Mouse (Mus musculus) midbrain, embryonic 13.5 days (tissue): ENCODE data around the gene 9930104L06Rik. TPM values are rescaled to one million over a fixed set of nuclear protein-coding genes. Genes with fewer than 3 reads are reported as not detected.
"Not testable (repeated sequence)": the region's sequence is repeated elsewhere in the genome, so short reads cannot be mapped to it uniquely, and the experiment has no call there.

Experiments used
- ATAC-seq: fragments of 200-750 bp; cut with Nextera tagmentation; 2 replicates; pipeline ENCODE4 v1.8.0; 2017; ENCODE audit warnings: mild to moderate bottlenecking, moderate TSS enrichment, moderate library complexity
- H3K27ac ChIP-seq: fragments of 300-500 bp; sonication (generic); 2 replicates; pipeline ENCODE4 v1.5.1; 2015; ENCODE audit warnings: inconsistent platforms, mild to moderate bottlenecking, moderate library complexity
- H3K27me3 ChIP-seq: fragments of 300-500 bp; sonication (generic); 2 replicates; pipeline ENCODE4 v1.6.1; 2015; ENCODE audit warnings: mild to moderate bottlenecking, inconsistent platforms
- H3K36me3 ChIP-seq: fragments of 300-500 bp; sonication (generic); 2 replicates; pipeline ENCODE4 v1.6.1; 2015; ENCODE audit warnings: mild to moderate bottlenecking, inconsistent platforms
- H3K4me1 ChIP-seq: fragments of 300-500 bp; sonication (generic); replicated peaks from 2 replicates; pipeline ENCODE4 v1.6.1; 2015; ENCODE audit warnings: inconsistent platforms
- H3K4me2 ChIP-seq: fragments of 300-500 bp; sonication (generic); replicated peaks from 2 replicates; pipeline ENCODE4 v1.6.1; 2015; ENCODE audit warnings: moderate library complexity, mild to moderate bottlenecking, inconsistent platforms
- H3K4me3 ChIP-seq: fragments of 300-500 bp; sonication (generic); replicated peaks from 2 replicates; pipeline ENCODE4 v1.5.1; 2015; ENCODE audit warnings: mild to moderate bottlenecking, inconsistent platforms
- H3K9ac ChIP-seq: fragments of 300-500 bp; sonication (generic); replicated peaks from 2 replicates; pipeline ENCODE4 v1.6.1; 2015; ENCODE audit warnings: mild to moderate bottlenecking, inconsistent platforms
- H3K9me3 ChIP-seq: fragments of 300-500 bp; sonication (generic); 2 replicates; pipeline ENCODE4 v1.6.1; 2016; ENCODE audit warnings: mild to moderate bottlenecking, inconsistent platforms
- WGBS: fragments of 180-500 bp; shearing (Covaris S2); methylation state at CpG from one replicate; pipeline ENCODE4 v1.1.7; 2015; 5-methylcytosine and 5-hydroxymethylcytosine counted together
- polyA plus RNA-seq: library from polyadenylated mRNA; unstranded; fragments of >200 nt; fragmentation: Nextera tagmentation; extraction: Ambion mirVana; gene quantifications from 2 replicates; pipeline ENCODE4 v1.2.1, GENCODE M21; 2015

Gene 9930104L06Rik
- polyA plus RNA-seq, 1 experiment from 2014 or later, result 14.8 TPM

DNA sequence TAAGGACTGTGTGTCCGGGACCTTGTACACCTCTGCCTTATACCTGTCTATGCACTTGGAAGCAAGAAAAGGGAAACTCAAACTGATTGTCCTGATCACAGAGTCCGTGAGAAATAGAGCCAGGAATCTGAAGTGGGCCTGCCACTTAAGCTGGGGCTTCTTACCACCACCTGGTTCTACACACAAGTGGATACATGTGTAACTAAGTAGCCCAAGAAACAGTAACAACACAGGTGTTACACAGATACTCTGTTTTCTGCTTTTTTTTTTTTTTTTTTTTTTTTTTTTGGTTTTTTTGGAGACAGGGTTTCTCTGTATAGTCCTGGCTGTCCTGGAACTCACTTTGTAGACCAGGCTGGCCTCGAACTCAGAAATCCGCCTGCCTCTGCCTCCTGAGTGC, 2.4 kb downstream of the 9930104L06Rik start, which contains the start of gene Cdca8:
Gene Cdca8, minus strand, starts transcription at position 101 of the 400 bp plus-strand sequence.
- not testable (repeated sequence) for H3K27me3 ChIP-seq, H3K27ac ChIP-seq, ATAC-seq, H3K9me3 ChIP-seq, H3K9ac ChIP-seq, H3K4me3 ChIP-seq
- Histone ChIP-seq H3K4me1 (peaks cover 23% of the 10 kb centered on the region), H3K4me2 (peak within 1 kb of the TSS; percentile 90; the same call in 1 of the 2 replicates), H3K36me3 (peaks cover 39% of the 10 kb centered on the region)
- WGBS, result 94% methylated on average over 4 of the region's 4 CpGs

DNA sequence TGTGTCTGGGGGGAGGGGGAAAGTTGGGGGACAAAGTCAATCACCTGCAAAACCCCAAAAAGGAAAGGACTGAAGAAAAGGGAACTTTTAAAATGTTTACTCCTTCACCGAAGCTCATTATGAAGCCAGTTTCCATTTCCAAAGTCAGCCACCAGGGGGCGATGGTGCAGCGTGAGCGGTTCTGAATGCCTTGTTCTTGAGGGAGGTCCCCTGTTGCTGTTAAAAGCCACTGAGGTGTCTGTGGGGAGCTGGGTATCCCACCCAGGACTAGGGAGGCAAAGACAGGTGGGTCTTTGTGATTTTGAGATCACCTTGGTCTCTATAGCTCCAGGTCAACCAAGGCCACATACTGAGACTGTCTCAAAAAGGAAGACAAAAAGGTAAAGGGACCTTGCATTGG, 6.2 kb downstream of the 9930104L06Rik start:
- Histone ChIP-seq H3K9me3 (no peaks in the 10 kb centered on the region), H3K4me1 (peaks cover 2% of the 10 kb centered on the region; the same call in 1 of the 2 replicates), H3K9ac (no peak overlapping the region), H3K27me3 (no peaks in the 10 kb centered on the region), H3K36me3 (peaks cover 39% of the 10 kb centered on the region), H3K27ac (no peak overlapping the region), H3K4me3 (no peak overlapping the region), H3K4me2 (no peak overlapping the region)
- ATAC-seq, result no peak
- 9% methylated on average over 4 of the region's 4 CpGs for WGBS

DNA sequence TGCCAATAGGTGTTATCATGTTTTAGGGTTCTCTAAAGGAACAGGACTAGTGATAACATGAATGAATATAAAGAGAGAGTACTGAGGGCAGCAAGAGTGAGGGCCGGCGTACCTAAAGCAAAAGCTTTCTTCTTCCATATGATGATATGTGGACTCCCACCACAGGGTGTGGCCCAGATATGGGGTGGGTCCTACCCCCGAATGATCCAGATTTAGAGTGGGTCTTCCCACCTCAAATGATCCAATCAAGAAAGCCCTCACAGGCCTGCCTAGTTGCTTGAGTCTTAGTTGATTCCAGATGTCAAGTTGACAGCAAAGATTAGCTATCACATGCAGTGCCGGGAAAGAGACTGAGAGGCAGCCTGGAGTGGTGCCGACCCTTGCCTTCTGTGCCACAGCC, 6.9 kb downstream of the 9930104L06Rik start:
- ATAC-seq, result no peak
- WGBS, result 84% methylated on average over 5 of the region's 5 CpGs
- no peak overlapping the region for H3K4me2 ChIP-seq

DNA sequence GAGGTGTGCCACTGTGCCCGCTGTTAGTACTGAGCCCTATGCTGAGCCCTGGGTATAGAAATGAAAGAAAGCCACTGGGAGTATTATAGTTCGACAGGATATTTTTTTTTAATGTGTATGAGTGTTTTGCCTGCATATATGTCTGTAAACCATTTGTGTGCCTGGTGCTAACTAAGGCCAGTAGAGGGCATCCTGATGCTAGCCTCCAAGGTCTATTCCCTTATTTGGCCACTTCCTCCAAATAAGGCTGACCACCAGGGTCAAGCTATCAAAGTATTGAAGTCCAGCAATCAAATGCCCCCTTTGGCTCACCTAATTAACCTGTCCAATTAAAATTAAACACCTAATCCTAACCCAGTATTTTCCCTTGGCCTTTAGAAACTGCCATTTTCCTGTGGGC, 8.1 kb downstream of the 9930104L06Rik start:
- Histone ChIP-seq H3K4me3 (no peak overlapping the region), H3K36me3 (peaks cover 25% of the 10 kb centered on the region), H3K4me2 (no peak overlapping the region), H3K9me3 (no peaks in the 10 kb centered on the region), H3K9ac (no peak overlapping the region), H3K4me1 (no peaks in the 10 kb centered on the region), H3K27ac (no peak overlapping the region), H3K27me3 (no peaks in the 10 kb centered on the region)
- ATAC-seq, result no peak
- 61% methylated on average over 2 of the region's 2 CpGs for WGBS

More for the DNA sequence above, 6.9 kb downstream of the 9930104L06Rik start:
- H3K4me3 ChIP-seq, result no peak overlapping the region
- no peak overlapping the region for H3K9ac ChIP-seq
- H3K27ac ChIP-seq, result no peak overlapping the region
- H3K4me1 ChIP-seq, result no peaks in the 10 kb centered on the region
- no peaks in the 10 kb centered on the region for H3K9me3 ChIP-seq
- H3K36me3 ChIP-seq, result peaks cover 34% of the 10 kb centered on the region
- no peaks in the 10 kb centered on the region for H3K27me3 ChIP-seq

DNA sequence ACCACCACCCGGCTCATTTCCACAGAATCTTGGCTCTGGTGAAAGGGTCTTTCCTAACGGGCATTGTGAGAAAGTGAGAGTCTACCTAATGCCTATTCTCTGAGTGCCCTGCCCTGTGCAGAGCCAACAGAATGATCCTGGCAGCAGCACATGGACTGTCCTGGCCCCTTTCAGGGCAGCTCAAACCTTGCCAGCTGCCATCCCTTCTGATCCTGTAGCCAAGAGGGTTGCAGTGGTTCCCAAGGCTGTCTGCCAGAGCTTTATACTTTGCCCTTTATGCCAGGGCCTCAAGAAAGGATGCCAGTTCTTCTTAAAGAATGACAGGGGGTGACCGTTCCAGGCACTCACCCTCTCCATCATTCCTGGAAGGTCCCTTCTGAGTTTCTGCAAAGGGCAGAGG, 12.6 kb downstream of the 9930104L06Rik start:
- Histone ChIP-seq H3K4me3 (no peak overlapping the region), H3K9me3 (no peaks in the 10 kb centered on the region), H3K27ac (no peak overlapping the region), H3K4me2 (no peak overlapping the region), H3K27me3 (no peaks in the 10 kb centered on the region), H3K36me3 (no peaks in the 10 kb centered on the region), H3K4me1 (no peaks in the 10 kb centered on the region), H3K9ac (no peak overlapping the region)
- 89% methylated on average over 3 of the region's 3 CpGs for WGBS
- no peak for ATAC-seq

DNA sequence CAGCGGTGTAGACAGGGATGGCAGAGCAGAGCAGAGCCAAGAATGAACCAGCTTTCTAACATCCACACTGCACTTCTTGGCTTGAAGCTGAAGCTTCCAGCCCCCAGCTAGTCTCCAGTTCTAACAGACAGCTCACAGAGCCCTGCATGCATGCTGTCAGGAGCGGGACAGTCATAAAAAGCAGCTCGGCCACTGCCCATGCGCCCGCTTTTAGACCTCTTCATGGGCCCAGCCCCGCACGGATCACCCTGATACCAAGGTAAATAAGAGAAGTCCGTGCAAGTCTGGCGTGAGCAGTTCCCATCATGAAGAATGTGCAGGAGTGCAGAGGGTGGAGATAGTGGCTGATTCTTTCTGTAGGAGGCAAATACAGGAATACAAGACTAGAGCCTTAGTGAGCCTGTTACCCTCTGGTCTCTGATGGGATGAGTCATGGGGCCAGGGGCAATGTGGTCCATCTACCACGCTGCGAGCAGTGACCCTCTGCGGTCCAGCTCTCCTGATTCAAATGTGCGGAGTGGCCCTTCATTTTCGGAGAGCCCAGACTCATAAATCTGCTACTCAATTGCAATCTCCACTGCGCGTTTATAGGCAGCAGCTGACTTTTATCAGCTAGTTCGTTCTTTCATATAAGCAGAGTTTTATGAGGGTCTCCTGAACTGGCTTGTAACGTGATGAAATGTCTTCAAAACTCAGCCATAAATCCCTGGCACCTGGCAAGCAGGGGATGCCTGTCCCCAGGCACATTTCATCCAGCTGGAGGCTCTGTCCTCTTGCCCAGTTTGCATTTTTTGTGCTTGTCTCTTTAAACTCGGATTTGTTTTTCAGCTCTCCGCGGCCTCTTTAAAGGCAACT, 13.6 kb downstream of the 9930104L06Rik start:
- H3K4me1 ChIP-seq, result no peaks in the 10 kb centered on the region
- ATAC-seq, result no peak
- H3K4me2 ChIP-seq, result no peak overlapping the region
- H3K36me3 ChIP-seq, result no peaks in the 10 kb centered on the region
- no peak overlapping the region for H3K9ac ChIP-seq
- no peak overlapping the region for H3K4me3 ChIP-seq
- H3K9me3 ChIP-seq, result no peaks in the 10 kb centered on the region
- WGBS, result 87% methylated on average over 21 of the region's 21 CpGs
- H3K27ac ChIP-seq, result no peak overlapping the region
- no peaks in the 10 kb centered on the region for H3K27me3 ChIP-seq

DNA sequence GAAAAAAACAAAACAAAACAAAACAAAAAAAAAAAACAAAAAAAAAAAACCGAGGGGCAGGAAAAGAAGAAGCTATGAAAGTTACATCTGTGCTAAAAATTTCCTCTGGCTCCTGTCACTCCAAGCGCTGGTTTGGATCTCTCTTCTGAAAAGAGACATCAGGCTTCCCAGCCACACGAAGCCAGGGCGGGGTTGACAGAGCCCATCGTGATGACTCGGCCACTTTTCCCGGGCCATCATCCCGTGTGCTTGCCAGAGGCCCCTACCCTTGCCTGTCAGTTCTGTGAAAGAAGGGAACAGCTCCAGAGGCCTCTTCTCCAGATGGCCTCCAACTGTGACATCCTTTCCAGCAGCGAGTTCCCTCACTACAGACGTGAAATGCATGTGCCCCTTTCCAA, 14.2 kb downstream of the 9930104L06Rik start:
- no peaks in the 10 kb centered on the region for H3K36me3 ChIP-seq
- H3K4me3 ChIP-seq, result no peak overlapping the region
- no peaks in the 10 kb centered on the region for H3K9me3 ChIP-seq
- H3K4me2 ChIP-seq, result no peak overlapping the region
- ATAC-seq, result no peak
- no peaks in the 10 kb centered on the region for H3K4me1 ChIP-seq
- H3K27ac ChIP-seq, result no peak overlapping the region
- no peaks in the 10 kb centered on the region for H3K27me3 ChIP-seq
- WGBS, result 44% methylated on average over 10 of the region's 10 CpGs
- no peak overlapping the region for H3K9ac ChIP-seq

DNA sequence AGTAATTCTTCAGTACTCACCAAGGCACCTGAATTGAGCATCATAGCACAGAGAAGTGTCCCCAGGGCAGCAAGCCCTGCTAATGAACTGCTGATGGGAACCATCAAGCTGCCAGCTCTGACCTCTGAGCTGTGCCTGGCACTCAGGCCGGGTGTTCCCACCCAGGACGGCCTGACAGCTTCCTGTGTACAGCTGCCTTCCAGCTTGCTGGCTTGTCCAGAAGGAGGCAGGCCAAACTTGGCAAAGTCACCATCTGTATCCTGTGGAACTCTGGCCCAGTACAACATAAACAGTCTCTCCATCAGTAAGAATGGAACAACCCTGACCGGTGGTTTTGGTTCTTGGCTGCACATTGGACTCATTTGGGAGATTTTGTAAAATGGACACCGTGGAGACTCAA, 16.7 kb downstream of the 9930104L06Rik start:
- no peaks in the 10 kb centered on the region for H3K27me3 ChIP-seq
- 80% methylated on average over 4 of the region's 4 CpGs for WGBS
- no peak for ATAC-seq

DNA sequence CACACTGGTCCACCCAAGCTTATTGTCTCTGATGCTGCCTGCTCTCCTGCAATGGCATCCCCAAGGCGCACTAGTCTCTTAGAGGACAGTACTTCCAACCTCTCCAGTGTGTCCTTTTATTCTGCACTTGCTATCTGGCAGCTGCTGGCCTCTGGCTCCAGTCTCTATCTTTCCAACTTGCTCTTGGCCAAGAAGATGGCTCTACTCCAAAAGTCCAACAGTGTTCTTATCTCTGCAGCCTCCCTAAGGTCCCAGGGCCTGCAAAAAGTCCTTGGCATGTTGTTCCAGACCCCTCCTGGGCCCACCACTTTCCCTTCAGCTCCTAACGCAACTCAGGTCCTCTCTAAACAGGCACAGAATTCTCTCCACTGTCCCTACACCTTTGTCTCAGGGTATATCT, 20.4 kb downstream of the 9930104L06Rik start:
- Histone ChIP-seq H3K4me2 (no peak overlapping the region), H3K27me3 (no peaks in the 10 kb centered on the region), H3K4me3 (no peak overlapping the region), H3K4me1 (no peaks in the 10 kb centered on the region), H3K9me3 (no peaks in the 10 kb centered on the region), H3K36me3 (no peaks in the 10 kb centered on the region), H3K27ac (no peak overlapping the region), H3K9ac (no peak overlapping the region)
- ATAC-seq, result no peak
- 86% methylated on average over 2 of the region's 2 CpGs for WGBS

More for the DNA sequence above, 16.7 kb downstream of the 9930104L06Rik start:
- no peak overlapping the region for H3K9ac ChIP-seq
- H3K36me3 ChIP-seq, result no peaks in the 10 kb centered on the region
- H3K4me2 ChIP-seq, result no peak overlapping the region
- no peak overlapping the region for H3K27ac ChIP-seq
- no peak overlapping the region for H3K4me3 ChIP-seq
- no peaks in the 10 kb centered on the region for H3K4me1 ChIP-seq
- no peaks in the 10 kb centered on the region for H3K9me3 ChIP-seq

DNA sequence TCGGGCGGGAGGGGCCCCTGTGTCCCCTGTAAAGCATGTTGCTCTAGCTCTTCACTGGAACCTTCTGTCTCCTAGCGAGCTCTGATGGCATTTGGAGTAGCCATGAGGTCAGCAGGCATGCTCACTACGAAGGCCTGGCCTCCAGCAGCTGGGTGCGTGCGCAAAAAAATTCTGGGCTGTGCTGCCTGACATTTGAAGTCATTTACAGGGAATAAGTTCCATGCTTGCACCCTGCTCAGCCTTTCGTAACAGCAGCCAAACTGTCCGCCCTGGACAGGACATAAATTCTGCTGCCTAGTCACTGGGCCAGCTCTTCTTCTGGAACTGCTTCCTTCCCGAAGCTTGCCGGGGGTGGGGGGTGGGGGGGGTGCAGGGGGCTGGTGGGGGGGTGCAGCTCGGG, 22.2 kb downstream of the 9930104L06Rik start:
- Histone ChIP-seq H3K27me3 (no peaks in the 10 kb centered on the region), H3K4me3 (no peak overlapping the region), H3K4me1 (no peaks in the 10 kb centered on the region), H3K36me3 (no peaks in the 10 kb centered on the region), H3K27ac (no peak overlapping the region), H3K4me2 (no peak overlapping the region), H3K9me3 (no peaks in the 10 kb centered on the region), H3K9ac (no peak overlapping the region)
- no peak for ATAC-seq
- WGBS, result 84% methylated on average over 11 of the region's 11 CpGs

DNA sequence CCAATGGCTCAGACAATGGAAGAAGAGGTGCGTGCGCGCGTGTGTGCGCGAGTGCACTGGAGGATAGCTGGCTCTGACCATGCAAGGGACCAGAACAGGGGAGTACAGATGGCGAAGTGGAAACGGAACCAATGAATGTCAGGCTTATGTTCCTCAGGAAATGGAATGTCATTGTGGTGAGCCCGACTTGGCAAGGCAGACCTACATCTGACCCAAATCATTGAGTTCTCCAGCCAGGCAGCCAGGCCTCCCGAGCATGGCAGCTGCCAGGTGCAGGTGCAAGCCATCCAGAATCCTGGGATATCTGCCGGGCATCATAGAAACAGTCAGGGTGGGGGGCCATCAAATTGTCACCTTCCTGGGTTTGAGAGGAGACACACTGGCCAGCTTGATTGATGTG, 24.1 kb downstream of the 9930104L06Rik start:
- 95% methylated on average over 11 of the region's 11 CpGs for WGBS
- no peak overlapping the region for H3K4me2 ChIP-seq
- H3K9me3 ChIP-seq, result no peaks in the 10 kb centered on the region
- H3K27ac ChIP-seq, result no peak overlapping the region
- no peak overlapping the region for H3K9ac ChIP-seq
- H3K36me3 ChIP-seq, result no peaks in the 10 kb centered on the region
- no peaks in the 10 kb centered on the region for H3K27me3 ChIP-seq
- H3K4me3 ChIP-seq, result no peak overlapping the region
- peaks cover 11% of the 10 kb centered on the region for H3K4me1 ChIP-seq
- no peak for ATAC-seq

DNA sequence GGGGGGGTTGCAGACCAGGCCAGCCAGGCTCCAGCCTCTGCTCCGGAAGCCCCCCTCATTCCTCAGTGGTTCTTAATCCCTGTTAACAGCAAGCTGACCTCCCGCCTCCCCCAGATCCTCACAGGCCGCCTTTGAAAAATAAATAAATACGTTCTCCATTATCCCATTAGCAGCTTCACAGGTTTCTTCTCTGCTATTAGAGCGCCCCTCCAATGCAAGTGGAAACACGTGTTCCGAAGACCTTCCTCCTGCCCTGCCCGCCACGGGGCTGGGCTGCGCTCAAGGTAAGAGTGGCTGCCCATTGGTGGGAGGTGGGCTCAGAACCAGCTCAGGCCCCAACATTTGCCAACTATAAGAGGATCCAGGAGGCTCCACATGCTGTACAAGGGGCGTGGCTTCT, 25.7 kb downstream of the 9930104L06Rik start:
- H3K4me1 ChIP-seq, result peaks cover 12% of the 10 kb centered on the region
- H3K27me3 ChIP-seq, result no peaks in the 10 kb centered on the region
- no peak overlapping the region for H3K4me3 ChIP-seq
- no peak overlapping the region for H3K27ac ChIP-seq
- no peaks in the 10 kb centered on the region for H3K9me3 ChIP-seq
- 62% methylated on average over 11 of the region's 11 CpGs for WGBS
- no peak overlapping the region for H3K9ac ChIP-seq
- ATAC-seq, result no peak
- H3K4me2 ChIP-seq, result no peak overlapping the region
- no peaks in the 10 kb centered on the region for H3K36me3 ChIP-seq
